Mouse (Mus musculus) CH12.LX (cell line): ENCODE results near the gene Acyp2.

Source experiments
- MXI1 ChIP-seq: IDR thresholded peaks from 2 replicates; pipeline ENCODE4 v1.6.1; 2011; ENCODE audit warnings: mild to moderate bottlenecking, low read depth, low read length, improper control_type of control experiment
- POLR2A ChIP-seq: IDR thresholded peaks from 2 replicates; pipeline ENCODE4 v1.6.1; 2011; ENCODE audit warnings: low read depth, mild to moderate bottlenecking, improper control_type of control experiment, low read length

GRCm38 (mm10) chr11:30650416-30650815, 1.0 kb upstream of the Acyp2 start:
- TF ChIP-seq POLR2A (no peak), MXI1 (no peak)
